Mouse (Mus musculus): ENCODE results near the gene Cd22. TPM values are rescaled to one million over a fixed set of nuclear protein-coding genes. Genes with fewer than 3 reads are reported as not detected.

Gene Cd22
- polyA plus RNA-seq, 2 experiments = 0.36 to 0.62 TPM

GRCm38 (mm10) chr7:30847934-30848333, 32.2 kb downstream of the Cd22 start:
- ATAC-seq (ENCODE audit: insufficient read depth) (no peak), DNase-seq (ENCODE audit: low read depth in 3 of 3, low spot score in 3 of 3) (no peak)
- Histone ChIP-seq H3K36me3 (replicated peaks; ENCODE audit: control insufficient read depth, insufficient read depth, low read depth) (no peaks in the 10 kb centered on the region), H3K4me3 (ENCODE audit: insufficient read depth in 1 of 2, low read depth in 2 of 2, low read length in 2 of 2) (no peak overlapping the region), H3K27ac (no peak overlapping the region), H3K4me1 (replicated peaks; ENCODE audit: control insufficient read depth in 2 of 2, insufficient read depth in 2 of 2, low read length in 1 of 2) (peaks cover 0 to 7% of the 10 kb centered on the region in 2 experiments; a peak in 2 of 4 replicates), H3K9ac (replicated peaks) (no peak overlapping the region), H3K4me2 (ENCODE audit: low read depth) (no peak overlapping the region), H3K9me3 (ENCODE audit: control insufficient read depth, low read length) (no peaks in the 10 kb centered on the region), H3K27me3 (ENCODE audit: control insufficient read depth, insufficient read depth, low read length) (no peaks in the 10 kb centered on the region)
- TF ChIP-seq EP300 (IDR thresholded peaks at IDR 0.05; ENCODE audit: low read depth) (no peak), CTCF (IDR thresholded peaks at IDR 0.05; ENCODE audit: low read depth) (no peak)
- 56% methylated on average over 6 of the region's 6 CpGs for WGBS (ENCODE audit: insufficient replicate concordance)

- WGBS (ENCODE audit: insufficient replicate concordance) = 68% methylated on average over 5 of the region's 5 CpGs
- H3K27me3 ChIP-seq (ENCODE audit: control insufficient read depth, insufficient read depth, low read length) = no peaks in the 10 kb centered on the region
- H3K4me1 ChIP-seq (replicated peaks; ENCODE audit: control insufficient read depth in 2 of 2, insufficient read depth in 2 of 2, low read length in 1 of 2) = peaks cover 0 to 7% of the 10 kb centered on the region in 2 experiments; a peak in 2 of 4 replicates
- no peak overlapping the region for H3K4me3 ChIP-seq (ENCODE audit: insufficient read depth in 1 of 2, low read depth in 2 of 2, low read length in 2 of 2)
- DNase-seq (ENCODE audit: low read depth in 3 of 3, low spot score in 3 of 3) (no peak), ATAC-seq (ENCODE audit: insufficient read depth) (no peak)
- H3K9ac ChIP-seq (replicated peaks) = no peak overlapping the region
- H3K27ac ChIP-seq = no peak overlapping the region
- TF ChIP-seq CTCF (IDR thresholded peaks at IDR 0.05; ENCODE audit: low read depth) (no peak), EP300 (IDR thresholded peaks at IDR 0.05; ENCODE audit: low read depth) (no peak)
- no peaks in the 10 kb centered on the region for H3K36me3 ChIP-seq (replicated peaks; ENCODE audit: control insufficient read depth, insufficient read depth, low read depth)
- H3K4me2 ChIP-seq (ENCODE audit: low read depth) = no peak overlapping the region
- H3K9me3 ChIP-seq (ENCODE audit: control insufficient read depth, low read length) = no peaks in the 10 kb centered on the region
Measured at GRCm38 (mm10) chr7:30847386-30847785, 32.8 kb downstream of the Cd22 start.

GRCm38 (mm10) chr7:30846505-30847053, 33.6 kb downstream of the Cd22 start:
- peaks cover 0 to 11% of the 10 kb centered on the region in 2 experiments; a peak in 2 of 4 replicates for H3K4me1 ChIP-seq (replicated peaks; ENCODE audit: control insufficient read depth in 2 of 2, insufficient read depth in 2 of 2, low read length in 1 of 2)
- H3K4me3 ChIP-seq (ENCODE audit: insufficient read depth in 1 of 2, low read depth in 2 of 2, low read length in 2 of 2) = no peak overlapping the region
- H3K4me2 ChIP-seq (ENCODE audit: low read depth) = no peak overlapping the region
- no peak overlapping the region for H3K27ac ChIP-seq
- TF ChIP-seq CTCF (IDR thresholded peaks at IDR 0.05; ENCODE audit: low read depth) = no peak
- no peak for TF ChIP-seq EP300 (IDR thresholded peaks at IDR 0.05; ENCODE audit: low read depth)
- H3K9ac ChIP-seq (replicated peaks) = no peak overlapping the region
- DNase-seq (ENCODE audit: low read depth in 3 of 3, low spot score in 3 of 3) = no peak
- 40% methylated on average over 2 of the region's 2 CpGs for WGBS (ENCODE audit: insufficient replicate concordance)
- no peaks in the 10 kb centered on the region for H3K36me3 ChIP-seq (replicated peaks; ENCODE audit: control insufficient read depth, insufficient read depth, low read depth)
- no peaks in the 10 kb centered on the region for H3K9me3 ChIP-seq (ENCODE audit: control insufficient read depth, low read length)
- no peaks in the 10 kb centered on the region for H3K27me3 ChIP-seq (ENCODE audit: control insufficient read depth, insufficient read depth, low read length)
- ATAC-seq (ENCODE audit: insufficient read depth) = no peak

GRCm38 (mm10) chr7:30844676-30845297, 35.4 kb downstream of the Cd22 start:
- WGBS (ENCODE audit: insufficient replicate concordance) = 49% methylated on average over 7 of the region's 7 CpGs
- Histone ChIP-seq H3K9me3 (ENCODE audit: control insufficient read depth, low read length) (no peaks in the 10 kb centered on the region), H3K9ac (replicated peaks) (no peak overlapping the region), H3K4me2 (ENCODE audit: low read depth) (no peak overlapping the region), H3K4me3 (ENCODE audit: insufficient read depth in 1 of 2, low read depth in 2 of 2, low read length in 2 of 2) (no peak overlapping the region), H3K4me1 (replicated peaks; ENCODE audit: control insufficient read depth in 2 of 2, insufficient read depth in 2 of 2, low read length in 1 of 2) (peaks cover 0 to 18% of the 10 kb centered on the region in 2 experiments; a peak in 2 of 4 replicates), H3K27me3 (ENCODE audit: control insufficient read depth, insufficient read depth, low read length) (no peaks in the 10 kb centered on the region), H3K36me3 (replicated peaks; ENCODE audit: control insufficient read depth, insufficient read depth, low read depth) (no peaks in the 10 kb centered on the region), H3K27ac (no peak overlapping the region)
- no peak for ATAC-seq (ENCODE audit: insufficient read depth)
- DNase-seq (ENCODE audit: low read depth in 3 of 3, low spot score in 3 of 3) = no peak
- TF ChIP-seq EP300 (IDR thresholded peaks at IDR 0.05; ENCODE audit: low read depth) (no peak), CTCF (IDR thresholded peaks at IDR 0.05; ENCODE audit: low read depth) (no peak)

- no peaks in the 10 kb centered on the region for H3K36me3 ChIP-seq (replicated peaks; ENCODE audit: control insufficient read depth, insufficient read depth, low read depth)
- H3K4me3 ChIP-seq (ENCODE audit: insufficient read depth in 1 of 2, low read depth in 2 of 2, low read length in 2 of 2) = no peak overlapping the region
- no peak for ATAC-seq (ENCODE audit: insufficient read depth)
- TF ChIP-seq CTCF (IDR thresholded peaks at IDR 0.05; ENCODE audit: low read depth) (no peak), EP300 (IDR thresholded peaks at IDR 0.05; ENCODE audit: low read depth) (no peak)
- H3K4me1 ChIP-seq (replicated peaks; ENCODE audit: control insufficient read depth in 2 of 2, insufficient read depth in 2 of 2, low read length in 1 of 2) = peaks cover 0 to 18% of the 10 kb centered on the region in 2 experiments; a peak in 2 of 4 replicates
- no peak for DNase-seq (ENCODE audit: low read depth in 3 of 3, low spot score in 3 of 3)
- no peak overlapping the region for H3K4me2 ChIP-seq (ENCODE audit: low read depth)
- no peak overlapping the region for H3K9ac ChIP-seq (replicated peaks)
- H3K9me3 ChIP-seq (ENCODE audit: control insufficient read depth, low read length) = no peaks in the 10 kb centered on the region
- WGBS (ENCODE audit: insufficient replicate concordance) = 16% methylated on average over 5 of the region's 5 CpGs
- no peaks in the 10 kb centered on the region for H3K27me3 ChIP-seq (ENCODE audit: control insufficient read depth, insufficient read depth, low read length)
- H3K27ac ChIP-seq = no peak overlapping the region
Measured at GRCm38 (mm10) chr7:30842092-30842491, 38.0 kb downstream of the Cd22 start.
